Mouse (Mus musculus) olfactory bulb, adult 2 months (tissue): ENCODE measurements around the gene Ddah1. TPM values are rescaled to one million over a fixed set of nuclear protein-coding genes. Genes with fewer than 3 reads are reported as not detected.

Source experiments
- H3K27ac ChIP-seq: fragments of 200-500 bp; 2 replicates; pipeline ENCODE4 v1.5.1; 2012; ENCODE audit warnings: low read depth, low read length; ENCODE audit not compliant: insufficient read depth
- H3K4me1 ChIP-seq: fragments of 200-500 bp; 2 replicates; pipeline ENCODE4 v1.6.1; 2012; ENCODE audit warnings: low read length; ENCODE audit not compliant: control insufficient read depth, insufficient read depth
- H3K4me3 ChIP-seq: fragments of 200-500 bp; 2 replicates; pipeline ENCODE4 v1.5.1; 2012; ENCODE audit warnings: mild to moderate bottlenecking, low read depth, low read length, moderate library complexity; ENCODE audit not compliant: insufficient read depth
- CTCF ChIP-seq: fragments of 200-500 bp; IDR thresholded peaks from 2 replicates; pipeline ENCODE4 v1.5.1; 2012; ENCODE audit warnings: low read depth, mild to moderate bottlenecking, low read length, moderate library complexity; ENCODE audit not compliant: insufficient read depth
- POLR2A ChIP-seq: fragments of 200-500 bp; IDR thresholded peaks from 2 replicates; pipeline ENCODE4 v1.6.1; 2012; ENCODE audit warnings: mild to moderate bottlenecking, low read depth, low read length, moderate library complexity; ENCODE audit not compliant: insufficient read depth
- WGBS: fragments of 180-500 bp; shearing (Covaris S2); methylation state at CpG from one replicate; pipeline ENCODE4 v1.1.7; 2018; 5-methylcytosine and 5-hydroxymethylcytosine counted together
- polyA plus RNA-seq: library from polyadenylated mRNA; stranded (reverse); fragments of >200 nt; gene quantifications from 2 replicates; pipeline ENCODE4 v1.2.4, GENCODE M21; 2012; ENCODE audit warnings: low replicate concordance; ENCODE audit not compliant: missing spikeins, insufficient read depth, insufficient read length

The Ddah1 gene
- polyA plus RNA-seq, 1 experiment = not detected

- H3K27ac ChIP-seq = no peak overlapping the region
- 78% methylated on average over 15 of the region's 15 CpGs for WGBS
- no peak overlapping the region for H3K4me3 ChIP-seq
- H3K4me1 ChIP-seq = 0 out of 2 replicates have a peak, but pooled peaks cover 4% of the 10 kb centered on the region
- no peak for TF ChIP-seq POLR2A
- no peak for TF ChIP-seq CTCF
These were observed 18.5 kb downstream of the Ddah1 start for GRCm38 (mm10) chr3:145777006-145777405.

GRCm38 (mm10) chr3:145778406-145778922 is 20.0 kb downstream of the Ddah1 start:
- no peak overlapping the region for H3K4me3 ChIP-seq
- TF ChIP-seq POLR2A = no peak
- no peak for TF ChIP-seq CTCF
- WGBS = 66% methylated on average over 6 of the region's 6 CpGs

GRCm38 (mm10) chr3:145779279-145779973 is 21.0 kb downstream of the Ddah1 start:
- Histone ChIP-seq H3K27ac (no peak overlapping the region), H3K4me3 (no peak overlapping the region), H3K4me1 (0 out of 2 replicates have a peak, but pooled peaks cover 4% of the 10 kb centered on the region)
- 48% methylated on average over 5 of the region's 5 CpGs for WGBS
- TF ChIP-seq POLR2A (no peak), CTCF (no peak)

More at GRCm38 (mm10) chr3:145778406-145778922, 20.0 kb downstream of the Ddah1 start:
- no peak overlapping the region for H3K27ac ChIP-seq
- 0 out of 2 replicates have a peak, but pooled peaks cover 4% of the 10 kb centered on the region for H3K4me1 ChIP-seq

- 86% methylated on average over 14 of the region's 14 CpGs for WGBS
- H3K4me1 ChIP-seq = 0 out of 2 replicates have a peak, but pooled peaks cover 4% of the 10 kb centered on the region
- H3K27ac ChIP-seq = no peak overlapping the region
- TF ChIP-seq CTCF (no peak), POLR2A (no peak)
- no peak overlapping the region for H3K4me3 ChIP-seq
These were observed 22.4 kb downstream of the Ddah1 start for GRCm38 (mm10) chr3:145780784-145781442.

GRCm38 (mm10) chr3:145785244-145785643 is 26.8 kb downstream of the Ddah1 start:
- TF ChIP-seq CTCF = no peak
- TF ChIP-seq POLR2A = no peak
- no peaks in the 10 kb centered on the region for H3K4me1 ChIP-seq
- WGBS = 82% methylated on average over 7 of the region's 7 CpGs

GRCm38 (mm10) chr3:145787303-145787702 is 28.8 kb downstream of the Ddah1 start:
- no peak for TF ChIP-seq CTCF
- TF ChIP-seq POLR2A = no peak
- H3K27ac ChIP-seq = no peak overlapping the region
- H3K4me3 ChIP-seq = no peak overlapping the region
- 75% methylated on average over 9 of the region's 9 CpGs for WGBS
- no peaks in the 10 kb centered on the region for H3K4me1 ChIP-seq

More at GRCm38 (mm10) chr3:145785244-145785643, 26.8 kb downstream of the Ddah1 start:
- H3K4me3 ChIP-seq = no peak overlapping the region
- H3K27ac ChIP-seq = no peak overlapping the region

GRCm38 (mm10) chr3:145789114-145789513 is 30.6 kb downstream of the Ddah1 start:
- 93% methylated on average over 7 of the region's 7 CpGs for WGBS
- Histone ChIP-seq H3K4me1 (no peaks in the 10 kb centered on the region), H3K27ac (no peak overlapping the region), H3K4me3 (no peak overlapping the region)
- TF ChIP-seq CTCF = no peak
- TF ChIP-seq POLR2A = no peak

GRCm38 (mm10) chr3:145790233-145790632 is 31.8 kb downstream of the Ddah1 start:
- TF ChIP-seq POLR2A = no peak
- no peak for TF ChIP-seq CTCF
- Histone ChIP-seq H3K4me1 (no peaks in the 10 kb centered on the region), H3K4me3 (no peak overlapping the region), H3K27ac (no peak overlapping the region)
- 93% methylated on average over 3 of the region's 3 CpGs for WGBS

- Histone ChIP-seq H3K4me1 (no peaks in the 10 kb centered on the region), H3K27ac (no peak overlapping the region), H3K4me3 (no peak overlapping the region)
- no peak for TF ChIP-seq CTCF
- TF ChIP-seq POLR2A = no peak
- 81% methylated on average over 4 of the region's 4 CpGs for WGBS
These were observed 32.2 kb downstream of the Ddah1 start for GRCm38 (mm10) chr3:145790709-145791108.
